Comparison of ENCODE assay signal across 11 mouse cellular contexts in genomic region chr13:51411696-51412430, GRCm38 (mm10). TPM values are rescaled to one million over a fixed set of nuclear protein-coding genes. Genes with fewer than 3 reads are reported as not detected.
A peak's percentile ranks its signal among the peaks of the same experiment; 100 is the strongest.
DNase-seq lines count a peak whose midpoint lies in the region; ATAC-seq and TF ChIP-seq lines count a peak whose summit lies in the region.
"Had no signal": no experiment of that assay in that cellular context is flagged by ENCODE, and none has a peak within 500 bp of the region (broad histone marks: within the 10 kb centered on the region; RNA-seq: fewer than 3 reads in every experiment).

No protein-coding gene starts in this region.

- no peak for ATAC-seq in kidney, embryonic 14.5 days (ENCODE audit: low FRiP score, low TSS enrichment)
- ATAC-seq in limb, embryonic 14.5 days (ENCODE audit: low FRiP score, low read depth) = no peak
- ATAC-seq: midbrain, embryonic 13.5 days had no signal

- peaks cover 8% of the 10 kb centered on the region; the same call in 1 of the 2 replicates for H3K36me3 ChIP-seq in kidney, embryonic 14.5 days (ENCODE audit: control insufficient read depth, insufficient read depth, low read length)
- peaks cover 27% of the 10 kb centered on the region for H3K36me3 ChIP-seq in limb, embryonic 14.5 days (ENCODE audit: control insufficient read depth, insufficient read depth, low read length)
- no peaks in the 10 kb centered on the region for H3K36me3 ChIP-seq in thymus, adult 2 months (ENCODE audit: control insufficient read depth, insufficient read depth, low read length)

- no peak for TF ChIP-seq POLR2A in cortical plate, adult 2 months (IDR thresholded peaks at IDR 0.05; ENCODE audit: extremely low read depth, insufficient read depth, low read length)
- TF ChIP-seq POLR2A in embryonic fibroblast, embryonic 13.5 days (IDR thresholded peaks at IDR 0.05; ENCODE audit: low read depth, low read length) = no peak
- no peak for TF ChIP-seq POLR2A in limb, embryonic 14.5 days (IDR thresholded peaks at IDR 0.05; ENCODE audit: borderline replicate concordance, extremely low read depth, insufficient read depth, insufficient read length)
- no peak for TF ChIP-seq POLR2A in thymus, adult 2 months (IDR thresholded peaks at IDR 0.05; ENCODE audit: control insufficient read depth, extremely low read depth, insufficient read depth, low read length, poor library complexity)

- no peak for DNase-seq in kidney, adult 8-10 months
- peak; percentile 54 for DNase-seq in limb, embryonic 14.5 days (ENCODE audit: low spot score)
- no peak for DNase-seq in thymus, adult 2 months
- DNase-seq in testis, postnatal 14 days (ENCODE audit: low spot score) = no peak
- no peak for DNase-seq in ovary, adult 18-20 months (ENCODE audit: low spot score)
- DNase-seq: thymus, postnatal 4 days had no signal

- 14% methylated on average over 12 of the region's 12 CpGs for WGBS in kidney, embryonic 14.5 days
- whole genome bisulfite sequencing in limb, embryonic 14.5 days = 11% methylated on average over 12 of the region's 12 CpGs
- 75% methylated on average over 12 of the region's 12 CpGs for WGBS in thymus, adult 2 months

- H3K27ac ChIP-seq in kidney, embryonic 14.5 days (ENCODE audit: low read depth, low read length) = peak overlapping the region; percentile 83; the same call in 1 of the 2 replicates
- no peak overlapping the region for H3K27ac ChIP-seq in cortical plate, adult 2 months (ENCODE audit: insufficient read depth, low read length)
- H3K27ac ChIP-seq in embryonic fibroblast, embryonic 13.5 days (ENCODE audit: insufficient read depth, low read length) = peak overlapping the region; percentile 54
- peak overlapping the region; percentile 86 for H3K27ac ChIP-seq in limb, embryonic 14.5 days (replicated peaks; ENCODE audit: low read depth, low read length)
- H3K27ac ChIP-seq in thymus, adult 2 months (ENCODE audit: control insufficient read depth, insufficient read depth, low read length) = no peak overlapping the region
- H3K27ac ChIP-seq: midbrain, embryonic 13.5 days had no signal

- H3K9ac ChIP-seq in kidney, embryonic 14.5 days (ENCODE audit: low read depth, low read length) = peak overlapping the region; percentile 42
- H3K9ac ChIP-seq in limb, embryonic 14.5 days (ENCODE audit: low read depth, low read length, severe bottlenecking) = peak overlapping the region; percentile 78
- H3K9ac ChIP-seq: midbrain, embryonic 13.5 days had no signal

- H3K4me1 ChIP-seq in kidney, embryonic 14.5 days (ENCODE audit: control insufficient read depth, insufficient read depth, low read length) = 0 out of 2 replicates have a peak, but pooled peaks cover 13% of the 10 kb centered on the region
- H3K4me1 ChIP-seq in cortical plate, adult 2 months (ENCODE audit: control insufficient read depth, insufficient read depth, low read length) = peaks cover under 1% of the 10 kb centered on the region; the same call in 1 of the 2 replicates
- H3K4me1 ChIP-seq in embryonic fibroblast, embryonic 13.5 days (ENCODE audit: control insufficient read depth, insufficient read depth, low read length) = peaks cover 5% of the 10 kb centered on the region
- H3K4me1 ChIP-seq in limb, embryonic 14.5 days (ENCODE audit: control insufficient read depth, insufficient read depth, low read length) = peaks cover 37% of the 10 kb centered on the region
- H3K4me1 ChIP-seq in thymus, adult 2 months (replicated peaks; ENCODE audit: control insufficient read depth, insufficient read depth, low read length) = peaks cover 7% of the 10 kb centered on the region

- peaks cover 8% of the 10 kb centered on the region; the same call in 1 of the 2 replicates for H3K27me3 ChIP-seq in kidney, embryonic 14.5 days (ENCODE audit: control insufficient read depth, insufficient read depth, low read length)
- no peaks in the 10 kb centered on the region for H3K27me3 ChIP-seq in limb, embryonic 14.5 days (ENCODE audit: control insufficient read depth, insufficient read depth, low read length)
- no peaks in the 10 kb centered on the region; the same call in 1 of the 2 replicates for H3K27me3 ChIP-seq in thymus, adult 2 months (ENCODE audit: control insufficient read depth, insufficient read depth, low read length)

- TF ChIP-seq CTCF in cortical plate, adult 2 months (IDR thresholded peaks at IDR 0.05; ENCODE audit: extremely low read depth, insufficient read depth, low read length) = no peak
- no peak for TF ChIP-seq CTCF in embryonic fibroblast, embryonic 13.5 days (IDR thresholded peaks at IDR 0.05; ENCODE audit: borderline replicate concordance, insufficient read depth, low read length)
- no peak for TF ChIP-seq CTCF in thymus, adult 2 months (IDR thresholded peaks at IDR 0.05; ENCODE audit: borderline replicate concordance, control insufficient read depth, extremely low read depth, insufficient read depth, low read length, poor library complexity)

- peak overlapping the region; percentile 53 for H3K4me3 ChIP-seq in kidney, embryonic 14.5 days (ENCODE audit: low read length)
- H3K4me3 ChIP-seq in cortical plate, adult 2 months (ENCODE audit: insufficient read depth, low read length) = 0 out of 2 replicates have a peak overlapping the region, but pooled peaks have one; percentile 4
- peak overlapping the region; percentile 78 for H3K4me3 ChIP-seq in embryonic fibroblast, embryonic 13.5 days (ENCODE audit: insufficient read depth, low read length)
- H3K4me3 ChIP-seq in limb, embryonic 14.5 days (replicated peaks; ENCODE audit: low read length) = peak overlapping the region; percentile 65
- no peak overlapping the region for H3K4me3 ChIP-seq in thymus, adult 2 months (ENCODE audit: control insufficient read depth, insufficient read depth, low read length)
- H3K4me3 ChIP-seq: erythroblast, embryonic 14.5 days; midbrain, embryonic 13.5 days had no signal

- peak overlapping the region; percentile 66 for H3K4me2 ChIP-seq in kidney, embryonic 14.5 days (replicated peaks; ENCODE audit: low read depth, low read length)
- peak overlapping the region; percentile 65 for H3K4me2 ChIP-seq in limb, embryonic 14.5 days (replicated peaks; ENCODE audit: low read depth, low read length, severe bottlenecking)
- H3K4me2 ChIP-seq: midbrain, embryonic 13.5 days had no signal

- no peaks in the 10 kb centered on the region; the same call in 1 of the 2 replicates for H3K9me3 ChIP-seq in kidney, embryonic 14.5 days (ENCODE audit: control insufficient read depth, low read length)
- no peaks in the 10 kb centered on the region for H3K9me3 ChIP-seq in limb, embryonic 14.5 days (ENCODE audit: control insufficient read depth, low read length)
- H3K9me3 ChIP-seq: midbrain, embryonic 13.5 days had no signal

RNA-seq across cellular contexts. Expression of gene S1pr3, which starts 3.4 kb away (rescaled TPM):
- 24.9 and 51.9 TPM in 2 replicates for polyA plus RNA-seq in kidney, embryonic 14.5 days (2014; fragmentation: Nextera tagmentation; extraction: Ambion mirVana)
- 6.7 and 6.9 TPM in 2 replicates for polyA plus RNA-seq in cortical plate, adult 2 months (2012; rRNA removed)
- 122 and 143 TPM in 2 replicates for polyA plus RNA-seq in embryonic fibroblast, embryonic 13.5 days (2011; ENCODE audit: insufficient read length, low read depth, missing spikeins)
- polyA plus RNA-seq in limb, embryonic 14.5 days (2012; rRNA removed) = 74.0 and 96.9 TPM in 2 replicates
- 113 and 135 TPM in 2 replicates for polyA plus RNA-seq in limb, embryonic 14.5 days (2014; fragmentation: Nextera tagmentation; extraction: Ambion mirVana)
- polyA plus RNA-seq in thymus, adult 2 months (2012; rRNA removed) = 16.7 and 18.1 TPM in 2 replicates

Comparison
In these comparisons a context has a peak if more than half of its experiments do, and no peak if none do; other contexts are left out.
1. H3K27ac ChIP-seq: peak in kidney, embryonic 14.5 days (single experiment), embryonic fibroblast, embryonic 13.5 days (single experiment) and limb, embryonic 14.5 days (single experiment); none in cortical plate, adult 2 months (single experiment) and thymus, adult 2 months (single experiment).